Mouse (Mus musculus) stomach, embryonic 14.5 days (tissue): ENCODE data around the gene Slc35d2. TPM values are rescaled to one million over a fixed set of nuclear protein-coding genes. Genes with fewer than 3 reads are reported as not detected.
A peak's percentile ranks its signal among the peaks of the same experiment; 100 is the strongest.

Experiments used
- ATAC-seq: fragments of 200-750 bp; cut with Nextera tagmentation; 2 replicates; pipeline ENCODE4 v1.8.0; 2017; ENCODE audit warnings: low read depth, moderate TSS enrichment; ENCODE audit not compliant: insufficient number of reproducible peaks, insufficient read depth, low FRiP score
- H3K27ac ChIP-seq: fragments of 300-500 bp; sonication (generic); 2 replicates; pipeline ENCODE4 v1.5.1; 2014; ENCODE audit warnings: mild to moderate bottlenecking, low read length, moderate library complexity, mixed read lengths
- H3K27me3 ChIP-seq: fragments of 300-500 bp; sonication (generic); 2 replicates; pipeline ENCODE4 v1.6.1; 2014; ENCODE audit warnings: low read length, control low read depth, mixed read lengths; ENCODE audit not compliant: control insufficient read depth, insufficient read depth
- H3K36me3 ChIP-seq: fragments of 300-500 bp; sonication (generic); 2 replicates; pipeline ENCODE4 v1.6.1; 2014; ENCODE audit warnings: mild to moderate bottlenecking, control low read depth, low read length, moderate library complexity, mixed read lengths; ENCODE audit not compliant: control insufficient read depth, insufficient read depth
- H3K4me1 ChIP-seq: fragments of 300-500 bp; sonication (generic); 2 replicates; pipeline ENCODE4 v1.6.1; 2014; ENCODE audit warnings: low read length, control low read depth, mixed read lengths; ENCODE audit not compliant: control insufficient read depth, insufficient read depth
- H3K4me2 ChIP-seq: fragments of 300-500 bp; sonication (generic); replicated peaks from 2 replicates; pipeline ENCODE4 v1.6.1; 2014; ENCODE audit warnings: low read depth, low read length, control low read depth
- H3K4me3 ChIP-seq: fragments of 300-500 bp; sonication (generic); 2 replicates; pipeline ENCODE4 v1.5.1; 2014; ENCODE audit warnings: low read depth, low read length, control low read depth
- H3K9ac ChIP-seq: fragments of 300-500 bp; sonication (generic); replicated peaks from 2 replicates; pipeline ENCODE4 v1.6.1; 2014; ENCODE audit warnings: low read depth, mild to moderate bottlenecking, control low read depth, low read length, moderate library complexity, mixed read lengths
- H3K9me3 ChIP-seq: fragments of 300-500 bp; sonication (generic); 2 replicates; pipeline ENCODE4 v1.6.1; 2016; ENCODE audit warnings: low read depth, low read length, control low read depth; ENCODE audit not compliant: control insufficient read depth
- WGBS: fragments of 180-500 bp; shearing (Covaris S2); extraction: QIAGEN DNeasy Blood & Tissue Kit; methylation state at CpG from one replicate; pipeline ENCODE4 v1.1.7; 2014; 5-methylcytosine and 5-hydroxymethylcytosine counted together
- polyA plus RNA-seq: library from polyadenylated mRNA; unstranded; fragments of >200 nt; fragmentation: Nextera tagmentation; extraction: Ambion mirVana; gene quantifications from 2 replicates; pipeline ENCODE4 v1.2.1, GENCODE M21; 2014

The Slc35d2 gene
- polyA plus RNA-seq = 5.1 and 6.4 TPM in 2 replicates

DNA sequence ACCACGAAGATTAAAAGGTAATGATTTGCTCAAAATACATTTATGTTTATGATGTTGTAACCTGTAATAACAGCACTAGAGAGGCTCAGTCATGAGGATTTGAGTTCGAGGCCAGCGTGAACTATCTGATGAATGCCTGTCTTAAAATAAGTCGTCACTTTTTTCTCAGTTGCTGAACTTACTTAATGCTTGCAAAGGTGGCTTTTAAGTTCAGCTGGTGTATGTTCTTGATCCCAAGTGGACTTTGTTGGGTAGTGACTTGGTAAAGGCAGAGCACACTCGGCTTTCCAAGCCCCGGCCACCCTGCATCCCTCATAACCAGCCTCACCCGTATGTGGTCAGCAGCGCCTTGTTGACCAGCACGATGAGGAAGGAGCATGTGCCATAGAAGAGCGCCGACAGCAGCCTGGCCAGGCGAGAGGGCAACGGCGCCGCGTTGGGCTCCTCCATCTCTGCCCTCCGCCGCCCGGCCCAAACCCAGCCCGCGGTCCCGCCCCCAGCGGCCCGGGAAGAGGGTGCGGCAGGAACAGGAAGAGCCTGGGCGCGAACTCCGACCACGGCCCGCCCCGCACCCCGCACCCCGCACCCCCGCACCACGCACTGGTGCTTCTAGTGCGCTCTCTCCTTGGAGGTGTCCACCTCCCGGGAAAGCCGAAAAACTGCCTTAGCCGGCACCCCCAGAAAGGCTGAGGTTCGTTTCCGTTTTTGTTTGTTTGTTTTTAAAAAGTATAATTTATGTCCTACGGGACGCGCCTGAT, at the start of gene Slc35d2:
Slc35d2 (minus strand) TSS at position 511 of the 758 bp plus-strand sequence.
- Histone ChIP-seq H3K4me1 (no peaks in the 10 kb centered on the region), H3K27ac (no peak within 1 kb of the TSS), H3K4me3 (peak within 1 kb of the TSS; percentile 53), H3K27me3 (no peaks in the 10 kb centered on the region), H3K36me3 (peaks cover 5% of the 10 kb centered on the region), H3K9ac (peak within 1 kb of the TSS; percentile 25), H3K9me3 (no peaks in the 10 kb centered on the region), H3K4me2 (peak within 1 kb of the TSS; percentile 59)
- whole genome bisulfite sequencing = 8% methylated on average over 40 of the region's 44 CpGs
- peak; percentile 87 for ATAC-seq

DNA sequence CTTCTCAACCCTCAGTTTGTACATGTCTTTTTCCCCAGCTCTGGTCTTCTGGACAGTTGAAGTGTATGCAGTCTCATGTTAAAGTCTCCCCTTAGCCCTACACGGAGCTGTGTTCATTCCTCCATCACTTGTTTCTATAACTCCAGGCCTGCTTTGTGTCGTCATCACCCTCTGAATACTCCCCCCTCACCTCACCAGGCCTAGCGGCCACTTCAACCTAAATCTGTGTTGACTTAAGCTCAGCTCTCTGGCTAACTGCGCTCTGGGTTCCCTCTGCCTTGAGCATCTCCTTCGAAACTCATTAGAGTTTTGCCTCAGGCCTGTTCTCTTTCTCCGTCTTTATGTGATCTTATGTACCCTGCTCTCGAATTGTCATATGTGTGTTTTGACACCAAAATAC, 48.8 kb upstream of the Slc35d2 start:
- Histone ChIP-seq H3K4me3 (no peak overlapping the region), H3K36me3 (peaks cover 4% of the 10 kb centered on the region), H3K9me3 (no peaks in the 10 kb centered on the region), H3K4me1 (no peaks in the 10 kb centered on the region), H3K4me2 (no peak overlapping the region), H3K9ac (no peak overlapping the region), H3K27me3 (no peaks in the 10 kb centered on the region), H3K27ac (no peak overlapping the region)
- no peak for ATAC-seq
- 71% methylated on average over 7 of the region's 7 CpGs for WGBS

DNA sequence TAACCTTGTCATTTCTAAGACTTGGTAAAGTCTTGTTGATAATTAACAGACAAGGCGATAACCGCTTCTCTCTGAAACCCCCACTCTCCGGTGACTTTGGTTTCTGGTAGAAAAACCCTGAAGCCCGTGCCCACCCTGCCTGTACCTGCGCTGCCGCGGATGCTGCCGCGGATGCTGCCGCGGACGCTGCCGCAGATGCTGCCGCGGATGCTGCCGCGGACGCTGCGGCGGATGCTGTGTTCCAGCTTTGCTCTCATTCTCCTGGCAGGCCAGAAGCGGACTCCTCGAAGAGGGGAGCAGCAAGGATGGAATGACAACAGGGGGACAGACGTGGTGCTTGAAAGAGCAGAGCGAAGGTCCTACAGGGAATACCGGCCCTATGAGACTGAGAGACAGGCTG, 40.6 kb upstream of the Slc35d2 start:
- Histone ChIP-seq H3K9me3 (peaks cover 49% of the 10 kb centered on the region), H3K27me3 (no peaks in the 10 kb centered on the region), H3K4me2 (no peak overlapping the region), H3K36me3 (peaks cover 14% of the 10 kb centered on the region), H3K27ac (no peak overlapping the region), H3K9ac (no peak overlapping the region), H3K4me3 (no peak overlapping the region), H3K4me1 (no peaks in the 10 kb centered on the region)
- WGBS = 99% methylated on average over 25 of the region's 25 CpGs
- ATAC-seq = no peak

DNA sequence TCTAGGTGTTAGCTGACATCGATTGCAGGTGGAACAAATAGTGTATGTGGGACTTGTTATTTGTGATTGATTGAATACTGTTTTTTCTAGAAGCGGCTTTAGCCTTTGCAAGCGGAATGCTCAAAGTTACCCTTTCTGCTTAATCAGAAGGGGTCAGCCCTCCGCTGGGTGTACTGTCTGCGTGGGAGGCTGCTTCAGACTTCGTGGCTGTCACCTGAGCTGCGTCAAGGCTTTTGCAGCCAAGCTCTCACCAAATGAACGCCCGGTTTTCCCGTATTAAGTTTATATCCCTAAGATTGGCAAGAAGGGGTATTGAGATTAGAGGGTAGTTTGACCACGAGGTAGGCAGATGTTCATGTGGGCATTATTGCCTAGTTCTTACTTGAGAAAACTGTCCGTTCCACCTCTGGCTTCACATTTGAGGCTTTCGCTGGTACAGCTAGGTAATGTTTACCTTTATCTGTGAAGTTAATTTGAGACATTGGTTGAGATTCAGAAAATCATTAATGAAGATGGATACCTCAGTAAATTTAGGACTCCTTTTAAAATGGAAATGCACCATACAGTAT, 34.1 kb upstream of the Slc35d2 start:
- no peak for ATAC-seq
- Histone ChIP-seq H3K27ac (no peak overlapping the region), H3K9me3 (peaks cover 11% of the 10 kb centered on the region), H3K27me3 (no peaks in the 10 kb centered on the region), H3K36me3 (no peaks in the 10 kb centered on the region), H3K4me3 (peak overlapping the region; percentile 85), H3K4me1 (peaks cover 4% of the 10 kb centered on the region; the same call in 1 of the 2 replicates), H3K9ac (peak overlapping the region; percentile 68; the same call in 1 of the 2 replicates), H3K4me2 (peak overlapping the region; percentile 99)
- WGBS = 37% methylated on average over 13 of the region's 13 CpGs

DNA sequence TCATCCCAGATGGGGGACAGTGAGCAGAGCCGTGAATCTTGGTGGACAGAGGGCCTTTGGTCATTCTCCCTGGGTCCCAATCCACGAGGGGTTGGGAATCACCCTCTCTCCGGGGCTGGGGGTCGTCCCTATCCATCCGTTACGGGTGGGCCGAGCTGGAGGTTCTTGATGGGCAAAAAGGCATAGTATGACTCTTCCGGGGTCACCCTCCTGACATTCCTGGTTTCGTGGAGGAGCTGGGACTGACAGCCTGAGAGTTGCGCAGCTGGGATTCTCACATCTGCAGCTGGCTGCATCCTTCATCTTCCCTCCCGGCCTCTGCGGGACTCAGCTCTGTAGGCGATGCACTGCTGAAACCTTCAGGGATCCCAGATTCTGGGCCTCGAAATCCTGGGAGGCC, 33.5 kb upstream of the Slc35d2 start:
- H3K9me3 ChIP-seq = peaks cover 8% of the 10 kb centered on the region; the same call in 1 of the 2 replicates
- H3K27me3 ChIP-seq = no peaks in the 10 kb centered on the region
- H3K4me1 ChIP-seq = peaks cover 4% of the 10 kb centered on the region; the same call in 1 of the 2 replicates
- 4% methylated on average over 14 of the region's 14 CpGs for WGBS
- ATAC-seq = no peak
- no peaks in the 10 kb centered on the region for H3K36me3 ChIP-seq
- H3K4me3 ChIP-seq = peak overlapping the region; percentile 85
- H3K27ac ChIP-seq = no peak overlapping the region
- peak overlapping the region; percentile 68 for H3K9ac ChIP-seq
- peak overlapping the region; percentile 99 for H3K4me2 ChIP-seq

DNA sequence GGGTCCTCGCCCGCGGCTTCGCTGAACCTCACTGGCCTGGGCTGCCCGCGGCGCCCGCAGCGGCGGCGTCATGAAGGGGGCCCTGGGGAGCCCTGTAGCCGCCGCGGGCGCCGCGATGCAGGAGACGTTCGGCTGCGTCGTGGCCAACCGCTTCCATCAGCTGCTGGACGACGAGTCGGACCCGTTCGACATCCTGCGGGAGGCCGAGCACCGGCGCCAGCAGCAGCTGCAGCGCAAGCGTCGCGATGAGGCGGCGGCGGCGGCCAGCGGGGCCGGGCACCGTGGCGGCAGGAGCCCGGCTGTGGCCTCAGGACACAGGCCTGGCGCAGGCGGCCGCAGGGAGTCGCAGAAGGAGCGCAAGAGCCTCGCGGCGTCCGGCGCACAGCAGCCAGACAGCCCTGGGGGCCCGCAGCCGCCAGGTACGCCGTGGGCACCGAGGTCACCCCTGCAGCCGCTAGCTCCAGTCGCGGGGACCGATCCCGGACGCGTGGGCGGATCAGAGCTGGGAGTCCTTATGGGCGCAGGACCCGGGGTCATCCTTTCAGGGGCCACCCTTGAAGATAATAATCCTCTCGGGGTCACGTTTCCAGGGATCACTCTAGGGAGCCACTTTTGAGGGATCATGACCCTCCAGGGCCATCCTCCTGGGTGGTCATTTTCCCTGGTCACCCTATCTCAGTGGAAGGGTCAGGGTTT, 32.9 kb upstream of the Slc35d2 start:
- Histone ChIP-seq H3K4me2 (peak overlapping the region; percentile 99), H3K27me3 (no peaks in the 10 kb centered on the region), H3K9ac (peak overlapping the region; percentile 68), H3K4me3 (peak overlapping the region; percentile 85), H3K4me1 (peaks cover 4% of the 10 kb centered on the region; the same call in 1 of the 2 replicates), H3K27ac (peak overlapping the region; percentile 87; the same call in 1 of the 2 replicates), H3K36me3 (no peaks in the 10 kb centered on the region), H3K9me3 (peaks cover 5% of the 10 kb centered on the region; the same call in 1 of the 2 replicates)
- peak; percentile 30 for ATAC-seq
- under 1% methylated on average over 68 of the region's 71 CpGs for WGBS

DNA sequence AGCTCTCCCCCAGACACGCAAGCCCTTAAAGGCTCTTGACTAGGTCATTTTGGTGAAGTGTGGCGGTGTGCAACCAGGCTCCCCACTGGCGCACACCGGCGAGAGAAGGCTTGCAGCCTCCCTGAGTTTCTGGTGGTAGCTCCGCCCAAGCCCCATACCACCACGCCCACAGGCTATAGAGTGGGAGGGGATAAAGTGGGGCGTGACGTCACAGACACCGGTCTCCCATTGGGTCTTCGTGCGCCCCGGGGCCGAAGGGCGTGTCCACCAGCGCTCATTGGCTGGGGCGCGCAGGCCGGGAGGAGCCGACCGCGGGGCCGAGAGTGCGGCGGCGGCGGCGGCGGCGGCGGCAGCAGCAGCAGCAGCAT, 32.4 kb upstream of the Slc35d2 start, which contains the start of gene Habp4:
Habp4 (plus strand) TSS at position 277 of the 368 bp plus-strand sequence.
- Histone ChIP-seq H3K4me3 (peak within 1 kb of the TSS; percentile 85), H3K27me3 (no peaks in the 10 kb centered on the region), H3K27ac (peak within 1 kb of the TSS; percentile 87; the same call in 1 of the 2 replicates), H3K9me3 (peaks cover 5% of the 10 kb centered on the region; the same call in 1 of the 2 replicates), H3K4me2 (peak within 1 kb of the TSS; percentile 99), H3K36me3 (no peaks in the 10 kb centered on the region), H3K4me1 (peaks cover 4% of the 10 kb centered on the region; the same call in 1 of the 2 replicates), H3K9ac (peak within 1 kb of the TSS; percentile 68)
- WGBS = under 1% methylated on average over 31 of the region's 31 CpGs
- peak; percentile 100 for ATAC-seq

DNA sequence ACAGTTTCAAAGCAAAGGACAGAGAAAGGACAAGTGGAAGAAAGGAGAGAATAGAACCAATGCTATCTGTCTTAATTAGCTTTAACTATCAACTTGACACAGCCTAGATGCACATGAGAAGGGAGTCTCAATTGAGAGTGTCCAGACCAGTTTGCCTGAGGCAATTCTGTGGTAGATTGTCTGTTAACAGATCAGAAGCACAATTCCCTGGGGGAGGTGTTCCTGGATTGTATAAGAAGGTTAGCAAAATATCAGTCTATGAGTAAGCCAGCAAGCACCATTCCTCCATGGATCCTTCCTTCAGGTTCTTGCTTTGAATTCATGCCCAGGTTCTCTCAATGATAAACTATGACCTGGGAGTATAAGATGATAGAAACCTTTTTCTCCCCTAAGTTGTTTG, 27.8 kb upstream of the Slc35d2 start:
- no peak for ATAC-seq
- no peak overlapping the region for H3K4me2 ChIP-seq
- H3K4me1 ChIP-seq = no peaks in the 10 kb centered on the region
- no peaks in the 10 kb centered on the region for H3K36me3 ChIP-seq
- no peaks in the 10 kb centered on the region for H3K9me3 ChIP-seq
- H3K4me3 ChIP-seq = no peak overlapping the region
- no peak overlapping the region for H3K27ac ChIP-seq
- no peaks in the 10 kb centered on the region for H3K27me3 ChIP-seq
- H3K9ac ChIP-seq = no peak overlapping the region
